Mouse (Mus musculus) c-Kit-positive CD71-negative TER-119-negative erythroid progenitor cells, embryonic 14.5 days (primary cell): ENCODE measurements at regions not wholly inside any gene's neighbourhood (a gene's known extent, or its start where the extent isn't known, plus 50 kb on each side); places are given as distances from the start of the nearest gene placed in this dataset.

Source experiments
- DNase-seq: peaks from one replicate; pipeline ENCODE4 v3.0.0-alpha.2; 2013; ENCODE audit warnings: low read depth

- no peak for DNase-seq
Observed at GRCm38 (mm10) chr8:23314275-23315123, 903.3 kb downstream of the Mrps31 start.

- DNase-seq = no peak
Observed at GRCm38 (mm10) chr8:23319556-23319955, 908.4 kb downstream of the Mrps31 start.

GRCm38 (mm10) chr8:23321166-23321565, 910.0 kb downstream of the Mrps31 start:
- DNase-seq = no peak

- no peak for DNase-seq
Observed at GRCm38 (mm10) chr8:23327283-23327682, 916.1 kb downstream of the Mrps31 start.

- DNase-seq = peak; percentile 18
Observed at GRCm38 (mm10) chr8:23344161-23344560, 933.0 kb downstream of the Mrps31 start.

GRCm38 (mm10) chr8:23351367-23351930, 940.3 kb downstream of the Mrps31 start:
- DNase-seq = no peak

GRCm38 (mm10) chr8:23352259-23353106, 941.3 kb downstream of the Mrps31 start:
- DNase-seq = no peak

GRCm38 (mm10) chr8:23360061-23360622, 949.0 kb downstream of the Mrps31 start:
- no peak for DNase-seq

GRCm38 (mm10) chr8:23360850-23361274, 949.7 kb downstream of the Mrps31 start:
- DNase-seq = no peak
